Mouse (Mus musculus) kidney, adult 2 months (tissue): ENCODE results near the gene Hist1h4h. TPM values are rescaled to one million over a fixed set of nuclear protein-coding genes. Genes with fewer than 3 reads are reported as not detected.

Experiments used
- DNase-seq: peaks from one replicate; pipeline ENCODE4 v3.0.0; 2021
- H3K27ac ChIP-seq: fragments of 200-500 bp; 2 replicates; pipeline ENCODE4 v1.5.1; 2012; ENCODE audit warnings: low read depth, low read length, control low read depth, inconsistent platforms; ENCODE audit not compliant: insufficient read depth
- H3K27me3 ChIP-seq: fragments of 200-500 bp; replicated peaks from 2 replicates; pipeline ENCODE4 v1.6.1; 2012; ENCODE audit warnings: mild to moderate bottlenecking, moderate library complexity, low read length, inconsistent platforms; ENCODE audit not compliant: control insufficient read depth, insufficient read depth
- H3K36me3 ChIP-seq: fragments of 200-500 bp; 2 replicates; pipeline ENCODE4 v1.6.1; 2012; ENCODE audit warnings: mild to moderate bottlenecking, moderate library complexity, low read length, inconsistent platforms; ENCODE audit not compliant: control insufficient read depth, insufficient read depth
- H3K4me1 ChIP-seq: fragments of 200-500 bp; 2 replicates; pipeline ENCODE4 v1.6.1; 2011; ENCODE audit warnings: low read length; ENCODE audit not compliant: control insufficient read depth, insufficient read depth
- H3K4me3 ChIP-seq: fragments of 200-500 bp; 2 replicates; pipeline ENCODE4 v1.5.1; 2011; ENCODE audit warnings: mild to moderate bottlenecking, low read depth, low read length, control low read depth; ENCODE audit not compliant: insufficient read depth
- CTCF ChIP-seq: fragments of 200-500 bp; conservative IDR thresholded peaks from 2 replicates; pipeline ENCODE4 v1.5.1; 2011; ENCODE audit warnings: low read depth, mild to moderate bottlenecking, control low read depth, low read length, moderate library complexity, mixed read lengths; ENCODE audit not compliant: insufficient read depth, insufficient read length
- POLR2A ChIP-seq: fragments of 200-500 bp; IDR thresholded peaks from one replicate; pipeline ENCODE4 v1.6.1; 2011; ENCODE audit warnings: low read depth, low read length, control low read depth
- WGBS: fragments of 180-500 bp; shearing (Covaris S2); methylation state at CpG from one replicate; pipeline ENCODE4 v1.1.7; 2018; 5-methylcytosine and 5-hydroxymethylcytosine counted together
- polyA plus RNA-seq: library from polyadenylated mRNA; depleted of rRNA; stranded (reverse); fragments of >200 nt; gene quantifications from 2 replicates; pipeline ENCODE4 v1.2.3, GENCODE M21; 2012

The Hist1h4h gene
- polyA plus RNA-seq, 1 experiment, result 44.7 TPM

GRCm38 (mm10) chr13:23502031-23502567 lies 28.8 kb upstream of the Hist1h4h start:
- H3K4me3 ChIP-seq, result no peak overlapping the region
- no peak for DNase-seq
- no peak for TF ChIP-seq POLR2A
- TF ChIP-seq CTCF, result no peak
- H3K27me3 ChIP-seq, result no peaks in the 10 kb centered on the region
- 65% methylated on average over 9 of the region's 9 CpGs for WGBS
- no peaks in the 10 kb centered on the region; the same call in 1 of the 2 replicates for H3K4me1 ChIP-seq
- H3K27ac ChIP-seq, result no peak overlapping the region
- no peaks in the 10 kb centered on the region for H3K36me3 ChIP-seq

GRCm38 (mm10) chr13:23502916-23503315 lies 27.9 kb upstream of the Hist1h4h start:
- H3K27ac ChIP-seq, result no peak overlapping the region
- no peak for TF ChIP-seq CTCF
- TF ChIP-seq POLR2A, result no peak
- no peak for DNase-seq
- 81% methylated on average over 4 of the region's 4 CpGs for WGBS
- no peaks in the 10 kb centered on the region for H3K27me3 ChIP-seq
- H3K36me3 ChIP-seq, result no peaks in the 10 kb centered on the region
- H3K4me1 ChIP-seq, result no peaks in the 10 kb centered on the region; the same call in 1 of the 2 replicates
- H3K4me3 ChIP-seq, result no peak overlapping the region

GRCm38 (mm10) chr13:23503797-23504196 lies 27.1 kb upstream of the Hist1h4h start:
- H3K27me3 ChIP-seq, result no peaks in the 10 kb centered on the region
- no peaks in the 10 kb centered on the region for H3K4me1 ChIP-seq
- no peak overlapping the region for H3K4me3 ChIP-seq
- WGBS, result 15% methylated on average over 9 of the region's 9 CpGs
- peak; percentile 49 for DNase-seq
- TF ChIP-seq CTCF, result no peak
- no peak for TF ChIP-seq POLR2A
- no peaks in the 10 kb centered on the region for H3K36me3 ChIP-seq
- H3K27ac ChIP-seq, result no peak overlapping the region

DNA sequence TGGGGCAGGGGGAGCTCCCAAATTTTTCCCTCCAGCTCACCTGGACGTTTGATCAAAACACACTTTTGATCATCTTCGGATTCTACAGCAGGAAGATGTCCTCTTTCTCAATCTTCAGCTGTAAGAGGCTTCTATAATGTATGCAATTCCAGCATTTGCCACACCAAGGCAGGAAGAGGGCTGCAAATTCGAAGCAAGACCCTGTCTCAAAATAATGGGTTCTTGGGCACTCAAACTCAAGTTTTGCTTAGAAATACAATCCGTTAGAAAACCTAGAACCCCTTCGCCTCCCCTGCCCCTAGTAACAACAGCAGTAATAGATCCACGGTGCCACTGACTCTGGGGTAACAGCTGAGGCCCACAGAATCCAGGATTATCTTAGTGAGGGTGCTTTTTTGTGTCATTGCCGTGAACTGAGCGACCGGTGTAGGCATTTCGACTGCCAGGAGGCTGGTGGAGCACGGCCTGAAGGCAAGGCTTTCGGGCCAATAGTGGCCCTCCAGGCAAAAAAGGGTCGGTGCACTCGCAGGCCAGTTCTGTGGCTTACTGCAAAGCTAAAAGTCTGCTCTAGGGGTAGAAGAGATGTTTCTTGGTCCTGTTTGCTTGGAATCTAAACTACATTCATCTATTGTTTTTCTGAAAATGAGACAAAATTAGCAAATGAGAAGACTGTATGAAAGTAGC lies 25.0 kb upstream of the Hist1h4h start:
- H3K36me3 ChIP-seq, result no peaks in the 10 kb centered on the region
- no peaks in the 10 kb centered on the region for H3K4me1 ChIP-seq
- H3K4me3 ChIP-seq, result no peak overlapping the region
- H3K27ac ChIP-seq, result no peak overlapping the region
- TF ChIP-seq POLR2A (no peak), CTCF (no peak)
- WGBS, result 50% methylated on average over 14 of the region's 14 CpGs
- DNase-seq, result no peak
- no peaks in the 10 kb centered on the region for H3K27me3 ChIP-seq

DNA sequence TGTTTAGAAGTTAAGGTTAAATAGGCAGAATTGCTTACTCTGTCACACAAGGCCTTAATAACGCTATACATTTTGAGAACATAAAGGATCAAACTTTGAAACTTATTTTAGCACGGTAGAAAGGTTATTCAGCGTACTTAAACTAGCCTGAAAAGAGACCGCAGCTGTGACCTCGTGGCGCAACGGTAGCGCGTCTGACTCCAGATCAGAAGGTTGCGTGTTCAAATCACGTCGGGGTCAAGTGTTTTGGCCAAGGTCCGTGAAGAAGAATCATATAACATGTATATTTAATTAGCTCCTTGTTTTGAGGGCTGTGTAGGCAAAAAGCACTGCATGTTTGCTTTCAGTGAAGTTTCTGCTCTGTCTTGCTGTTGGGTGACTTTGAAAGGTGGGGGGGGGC lies 24.5 kb upstream of the Hist1h4h start:
- no peak overlapping the region for H3K27ac ChIP-seq
- H3K4me1 ChIP-seq, result no peaks in the 10 kb centered on the region
- TF ChIP-seq CTCF (no peak), POLR2A (no peak)
- H3K4me3 ChIP-seq, result no peak overlapping the region
- H3K27me3 ChIP-seq, result no peaks in the 10 kb centered on the region
- DNase-seq, result no peak
- no peaks in the 10 kb centered on the region for H3K36me3 ChIP-seq
- 57% methylated on average over 13 of the region's 13 CpGs for WGBS

DNA sequence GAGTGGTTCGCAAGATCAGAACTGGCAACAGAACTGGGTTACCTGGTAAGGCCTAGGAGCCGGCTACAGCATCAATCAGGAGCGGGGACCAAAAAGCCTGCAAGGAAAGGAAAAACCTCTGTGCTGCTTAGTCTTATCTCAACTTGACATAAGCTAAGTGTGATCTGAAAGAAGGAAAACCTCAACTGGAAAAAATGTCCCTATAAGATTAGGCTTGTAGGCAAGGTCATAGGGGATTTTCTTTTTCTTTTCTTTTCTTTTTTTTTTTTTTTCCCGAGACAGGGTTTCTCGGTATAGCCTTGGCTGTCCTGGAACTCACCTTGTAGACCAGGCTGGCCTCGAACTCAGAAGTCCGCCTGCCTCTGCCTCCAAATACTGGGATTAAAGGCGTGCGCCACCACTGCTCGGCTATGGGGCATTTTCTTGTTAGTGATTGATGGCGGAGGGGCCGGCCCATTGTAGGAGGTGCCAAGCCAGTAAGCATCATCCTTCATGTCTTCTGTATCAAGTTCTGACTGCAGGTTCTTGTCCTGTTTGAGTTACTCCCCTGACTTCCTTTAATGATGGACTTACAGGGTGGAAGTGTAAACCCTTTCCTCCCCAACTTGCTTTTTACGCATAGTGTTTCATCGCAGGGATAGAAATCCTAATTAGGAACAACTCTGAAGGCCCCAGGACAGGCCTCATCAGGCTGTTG lies 23.9 kb upstream of the Hist1h4h start:
- H3K27ac ChIP-seq, result no peak overlapping the region
- DNase-seq, result no peak
- WGBS, result 65% methylated on average over 14 of the region's 14 CpGs
- H3K4me3 ChIP-seq, result no peak overlapping the region
- H3K36me3 ChIP-seq, result no peaks in the 10 kb centered on the region
- H3K4me1 ChIP-seq, result no peaks in the 10 kb centered on the region
- no peaks in the 10 kb centered on the region for H3K27me3 ChIP-seq
- no peak for TF ChIP-seq POLR2A
- no peak for TF ChIP-seq CTCF

DNA sequence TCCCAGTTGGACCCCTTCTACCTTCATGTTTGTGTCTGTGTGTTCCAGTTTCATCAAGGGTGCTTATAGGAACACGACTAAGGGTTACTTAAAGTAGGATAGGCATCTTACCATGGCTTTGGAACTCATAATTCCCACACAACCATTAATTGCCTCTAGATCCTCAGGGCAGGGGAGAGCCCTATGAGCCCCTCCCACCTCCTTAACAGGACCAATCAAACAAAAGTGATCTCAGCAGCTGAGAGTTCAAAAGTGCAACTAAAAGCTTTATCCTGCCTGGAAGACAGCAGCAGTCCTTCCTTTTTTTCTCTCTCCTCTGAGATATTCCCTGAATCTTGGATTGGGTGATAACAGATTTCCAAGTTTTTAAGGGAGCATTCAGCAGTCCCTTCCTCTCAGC lies 20.7 kb upstream of the Hist1h4h start:
- 56% methylated on average over 1 of the region's 1 CpGs for WGBS
- Histone ChIP-seq H3K27ac (no peak overlapping the region), H3K36me3 (no peaks in the 10 kb centered on the region), H3K4me3 (no peak overlapping the region), H3K4me1 (no peaks in the 10 kb centered on the region), H3K27me3 (no peaks in the 10 kb centered on the region)
- TF ChIP-seq POLR2A (no peak), CTCF (no peak)
- no peak for DNase-seq
